In genomic region chr1:133307318-133307717, GRCm38 (mm10) we compare ENCODE assay signal across 11 mouse cellular contexts. TPM values are rescaled to one million over a fixed set of nuclear protein-coding genes. Genes with fewer than 3 reads are reported as not detected.
DNase-seq lines count a peak whose midpoint lies in the region; ATAC-seq and TF ChIP-seq lines count a peak whose summit lies in the region.
"Had no signal": no experiment of that assay in that cellular context is flagged by ENCODE, and none has a peak within 500 bp of the region (broad histone marks: within the 10 kb centered on the region; RNA-seq: fewer than 3 reads in every experiment).

No protein-coding gene starts in this region.

- no peak overlapping the region for H3K4me2 ChIP-seq in intestine, postnatal 0 days (replicated peaks; ENCODE audit: low read depth)
- no peak overlapping the region for H3K4me2 ChIP-seq in intestine, embryonic 15.5 days (replicated peaks)
- no peak overlapping the region for H3K4me2 ChIP-seq in forebrain, postnatal 0 days (ENCODE audit: low read depth)
- no peak overlapping the region for H3K4me2 ChIP-seq in lung, embryonic 16.5 days (ENCODE audit: low read depth, low read length)
- H3K4me2 ChIP-seq: embryonic facial prominence, embryonic 12.5 days had no signal

- 19% methylated on average over 6 of the region's 6 CpGs for WGBS in intestine, postnatal 0 days
- WGBS in intestine, embryonic 15.5 days, result 16% methylated on average over 6 of the region's 6 CpGs
- WGBS in forebrain, postnatal 0 days, result 8% methylated on average over 6 of the region's 6 CpGs
- 15% methylated on average over 6 of the region's 6 CpGs for WGBS in lung, embryonic 16.5 days

- no peaks in the 10 kb centered on the region for H3K27me3 ChIP-seq in intestine, postnatal 0 days (replicated peaks; ENCODE audit: control insufficient read depth, insufficient read depth, low read length)
- no peaks in the 10 kb centered on the region for H3K27me3 ChIP-seq in intestine, embryonic 15.5 days (replicated peaks)
- H3K27me3 ChIP-seq in ES-Bruce4 (ENCODE audit: control insufficient read depth, insufficient read depth, low read length, poor library complexity, severe bottlenecking), result no peaks in the 10 kb centered on the region
- H3K27me3 ChIP-seq in forebrain, postnatal 0 days (ENCODE audit: insufficient read depth, low read length), result no peaks in the 10 kb centered on the region
- H3K27me3 ChIP-seq in lung, embryonic 16.5 days (ENCODE audit: control insufficient read depth, insufficient read depth, low read depth, low read length), result no peaks in the 10 kb centered on the region
- H3K27me3 ChIP-seq: embryonic facial prominence, embryonic 12.5 days had no signal

- TF ChIP-seq CTCF in intestine, postnatal 0 days (IDR thresholded peaks at IDR 0.05; ENCODE audit: low read depth), result peak; percentile 81
- TF ChIP-seq CTCF in ES-Bruce4 (IDR thresholded peaks at IDR 0.05; ENCODE audit: low read depth, low read length), result peak; percentile 9
- peak; percentile 79 for TF ChIP-seq CTCF in forebrain, postnatal 0 days (IDR thresholded peaks at IDR 0.05; ENCODE audit: low read depth)

- ATAC-seq in intestine, postnatal 0 days, result no peak
- no peak for ATAC-seq in intestine, embryonic 15.5 days
- 0 out of 2 replicates have a peak, but pooled peaks have one; percentile 16 for ATAC-seq in forebrain, postnatal 0 days
- 0 out of 2 replicates have a peak, but pooled peaks have one; percentile 3 for ATAC-seq in lung, embryonic 16.5 days (ENCODE audit: low read depth)

- H3K4me3 ChIP-seq in intestine, postnatal 0 days (ENCODE audit: low read depth, low read length), result no peak overlapping the region
- no peak overlapping the region for H3K4me3 ChIP-seq in intestine, embryonic 15.5 days (replicated peaks)
- no peak overlapping the region for H3K4me3 ChIP-seq in ES-Bruce4 (ENCODE audit: low read depth, low read length)
- H3K4me3 ChIP-seq in forebrain, postnatal 0 days (ENCODE audit: low read depth, low read length), result no peak overlapping the region
- no peak overlapping the region for H3K4me3 ChIP-seq in lung, embryonic 16.5 days (ENCODE audit: low read length)
- H3K4me3 ChIP-seq: embryonic facial prominence, embryonic 12.5 days had no signal

- peaks cover 7% of the 10 kb centered on the region; the same call in 1 of the 2 replicates for H3K4me1 ChIP-seq in intestine, postnatal 0 days (replicated peaks; ENCODE audit: control insufficient read depth, insufficient read depth, low read length)
- H3K4me1 ChIP-seq in intestine, embryonic 15.5 days (replicated peaks), result peaks cover 5% of the 10 kb centered on the region; the same call in 1 of the 2 replicates
- no peaks in the 10 kb centered on the region for H3K4me1 ChIP-seq in ES-Bruce4 (ENCODE audit: control insufficient read depth, insufficient read depth, low read length)
- H3K4me1 ChIP-seq in forebrain, postnatal 0 days (ENCODE audit: insufficient read depth), result no peaks in the 10 kb centered on the region
- peaks cover 25% of the 10 kb centered on the region for H3K4me1 ChIP-seq in lung, embryonic 16.5 days (replicated peaks; ENCODE audit: control insufficient read depth, insufficient read depth, low read length)

- peak; percentile 56 for DNase-seq in c-Kit-positive CD71-positive TER-119-positive erythroid progenitor cells, embryonic 14.5 days (ENCODE audit: low spot score)
- peak; percentile 82 for DNase-seq in forebrain, postnatal 0 days
- peak; percentile 83 for DNase-seq in retina, postnatal 1 day
- DNase-seq in gastrocnemius, postnatal 25 days, result no peak

- peaks cover 2% of the 10 kb centered on the region; the same call in 1 of the 2 replicates for H3K36me3 ChIP-seq in intestine, postnatal 0 days (ENCODE audit: control insufficient read depth, insufficient read depth)
- H3K36me3 ChIP-seq in intestine, embryonic 15.5 days, result no peaks in the 10 kb centered on the region
- no peaks in the 10 kb centered on the region for H3K36me3 ChIP-seq in ES-Bruce4 (ENCODE audit: control insufficient read depth, insufficient read depth, low read length, poor library complexity, severe bottlenecking)
- no peaks in the 10 kb centered on the region; the same call in 1 of the 2 replicates for H3K36me3 ChIP-seq in forebrain, postnatal 0 days (ENCODE audit: insufficient read depth)
- no peaks in the 10 kb centered on the region for H3K36me3 ChIP-seq in lung, embryonic 16.5 days (ENCODE audit: control insufficient read depth, insufficient read depth, low read length)
- H3K36me3 ChIP-seq: embryonic facial prominence, embryonic 12.5 days had no signal

- no peak for TF ChIP-seq EP300 in ES-Bruce4 (IDR thresholded peaks at IDR 0.05; ENCODE audit: insufficient read depth, low read depth, low read length)

- H3K9ac ChIP-seq in intestine, postnatal 0 days (ENCODE audit: low read depth, low read length), result no peak overlapping the region
- H3K9ac ChIP-seq in intestine, embryonic 15.5 days, result no peak overlapping the region
- H3K9ac ChIP-seq in ES-Bruce4 (ENCODE audit: low read depth, poor library complexity, severe bottlenecking), result no peak overlapping the region
- H3K9ac ChIP-seq in forebrain, postnatal 0 days, result no peak overlapping the region
- no peak overlapping the region for H3K9ac ChIP-seq in lung, embryonic 16.5 days (ENCODE audit: low read length)
- H3K9ac ChIP-seq: embryonic facial prominence, embryonic 12.5 days had no signal

- TF ChIP-seq POLR2A in ES-Bruce4 (IDR thresholded peaks at IDR 0.05; ENCODE audit: insufficient read depth, low read length), result no peak

- no peaks in the 10 kb centered on the region for H3K9me3 ChIP-seq in intestine, postnatal 0 days (ENCODE audit: control insufficient read depth)
- no peaks in the 10 kb centered on the region for H3K9me3 ChIP-seq in intestine, embryonic 15.5 days
- no peaks in the 10 kb centered on the region for H3K9me3 ChIP-seq in ES-Bruce4 (replicated peaks; ENCODE audit: control insufficient read depth, insufficient read depth, low read length, poor library complexity, severe bottlenecking)
- no peaks in the 10 kb centered on the region for H3K9me3 ChIP-seq in forebrain, postnatal 0 days (ENCODE audit: low read length)
- no peaks in the 10 kb centered on the region for H3K9me3 ChIP-seq in lung, embryonic 16.5 days (ENCODE audit: control insufficient read depth, low read length)
- H3K9me3 ChIP-seq: embryonic facial prominence, embryonic 12.5 days had no signal

- no peak overlapping the region for H3K27ac ChIP-seq in intestine, postnatal 0 days (ENCODE audit: low read depth, low read length)
- no peak overlapping the region for H3K27ac ChIP-seq in intestine, embryonic 15.5 days
- H3K27ac ChIP-seq in ES-Bruce4 (ENCODE audit: insufficient read depth, low read length), result no peak overlapping the region
- no peak overlapping the region for H3K27ac ChIP-seq in forebrain, postnatal 0 days (ENCODE audit: low read depth, low read length)
- H3K27ac ChIP-seq in lung, embryonic 16.5 days (ENCODE audit: low read length), result no peak overlapping the region
- H3K27ac ChIP-seq: embryonic facial prominence, embryonic 12.5 days had no signal

RNA-seq across cellular contexts. Expression of gene Golt1a, which starts 2.3 kb away (rescaled TPM):
- 164 and 187 TPM in 2 replicates for polyA plus RNA-seq in intestine, postnatal 0 days (2015; fragmentation: Nextera tagmentation; extraction: Ambion mirVana)
- 18.2 and 23.8 TPM in 2 replicates for polyA plus RNA-seq in intestine, embryonic 15.5 days (2015; fragmentation: Nextera tagmentation; extraction: Ambion mirVana)
- not detected in 2 replicates for polyA plus RNA-seq in ES-Bruce4 (2011; ENCODE audit: insufficient read depth, insufficient read length, low read depth, missing spikeins)
- total RNA-seq in forebrain, postnatal 0 days (2014; rRNA removed), result 0.15 and 0.29 TPM in 2 replicates
- 0.19 TPM in 1 of 2 replicates, not detected in the other for polyA plus RNA-seq in forebrain, postnatal 0 days (2015; fragmentation: Nextera tagmentation; extraction: Ambion mirVana)
- 0.11 and 0.21 TPM in 2 replicates for polyA plus RNA-seq in lung, embryonic 16.5 days (2015; fragmentation: Nextera tagmentation; extraction: Ambion mirVana)
- total RNA-seq in gastrocnemius, postnatal 25 days (2021), result not detected
- polyA plus RNA-seq: embryonic facial prominence, embryonic 12.5 days had no signal

RNA-seq across cellular contexts. Expression of gene Kiss1, which starts 14.4 kb away (rescaled TPM):
- polyA plus RNA-seq in intestine, postnatal 0 days (2015; fragmentation: Nextera tagmentation; extraction: Ambion mirVana), result not detected in 2 replicates
- not detected in 2 replicates for polyA plus RNA-seq in intestine, embryonic 15.5 days (2015; fragmentation: Nextera tagmentation; extraction: Ambion mirVana)
- not detected in 2 replicates for polyA plus RNA-seq in ES-Bruce4 (2011; ENCODE audit: insufficient read depth, insufficient read length, low read depth, missing spikeins)
- total RNA-seq in forebrain, postnatal 0 days (2014; rRNA removed), result not detected in 2 replicates
- not detected in 2 replicates for polyA plus RNA-seq in forebrain, postnatal 0 days (2015; fragmentation: Nextera tagmentation; extraction: Ambion mirVana)
- polyA plus RNA-seq in lung, embryonic 16.5 days (2015; fragmentation: Nextera tagmentation; extraction: Ambion mirVana), result 8.0 and 9.9 TPM in 2 replicates
- total RNA-seq in gastrocnemius, postnatal 25 days (2021), result not detected
- total RNA-seq: left cerebral cortex, postnatal 10 days had no signal
- polyA plus RNA-seq: embryonic facial prominence, embryonic 12.5 days; stomach, embryonic 14.5 days had no signal

RNA-seq across cellular contexts. Expression of gene Ren1, which starts 43.0 kb away (rescaled TPM):
- 4.3 and 5.7 TPM in 2 replicates for polyA plus RNA-seq in intestine, postnatal 0 days (2015; fragmentation: Nextera tagmentation; extraction: Ambion mirVana)
- polyA plus RNA-seq in intestine, embryonic 15.5 days (2015; fragmentation: Nextera tagmentation; extraction: Ambion mirVana), result 2.7 and 8.5 TPM in 2 replicates
- not detected in 2 replicates for polyA plus RNA-seq in ES-Bruce4 (2011; ENCODE audit: insufficient read depth, insufficient read length, low read depth, missing spikeins)
- total RNA-seq in forebrain, postnatal 0 days (2014; rRNA removed), result 0.14 and 0.15 TPM in 2 replicates
- polyA plus RNA-seq in forebrain, postnatal 0 days (2015; fragmentation: Nextera tagmentation; extraction: Ambion mirVana), result 0.12 and 0.88 TPM in 2 replicates
- 0.78 and 1.3 TPM in 2 replicates for polyA plus RNA-seq in lung, embryonic 16.5 days (2015; fragmentation: Nextera tagmentation; extraction: Ambion mirVana)
- total RNA-seq in gastrocnemius, postnatal 25 days (2021), result not detected
- total RNA-seq: left cerebral cortex, postnatal 10 days had no signal

RNA-seq across cellular contexts. Expression of gene Etnk2, which starts 56.1 kb away (rescaled TPM):
- 6.0 and 6.2 TPM in 2 replicates for polyA plus RNA-seq in intestine, postnatal 0 days (2015; fragmentation: Nextera tagmentation; extraction: Ambion mirVana)
- polyA plus RNA-seq in intestine, embryonic 15.5 days (2015; fragmentation: Nextera tagmentation; extraction: Ambion mirVana), result 3.3 and 3.5 TPM in 2 replicates
- polyA plus RNA-seq in ES-Bruce4 (2011; ENCODE audit: insufficient read depth, insufficient read length, low read depth, missing spikeins), result 3.3 and 3.4 TPM in 2 replicates
- 15.5 and 25.3 TPM in 2 replicates for total RNA-seq in forebrain, postnatal 0 days (2014; rRNA removed)
- polyA plus RNA-seq in forebrain, postnatal 0 days (2015; fragmentation: Nextera tagmentation; extraction: Ambion mirVana), result 10.3 and 17.6 TPM in 2 replicates
- 2.9 and 3.4 TPM in 2 replicates for polyA plus RNA-seq in lung, embryonic 16.5 days (2015; fragmentation: Nextera tagmentation; extraction: Ambion mirVana)
- under 1 TPM in 1 of 2 experiments, not detected in 1; 0.13 TPM for total RNA-seq in gastrocnemius, postnatal 25 days (2021)

Comparison
In these comparisons a context has a peak if more than half of its experiments do, and no peak if none do; other contexts are left out.
1. ATAC-seq: peak in forebrain, postnatal 0 days (single experiment) and lung, embryonic 16.5 days (single experiment); none in intestine, postnatal 0 days (single experiment) and intestine, embryonic 15.5 days (single experiment).
2. CTCF ChIP-seq: peak in every context shown above with its lines; median percentile 81 in intestine, postnatal 0 days; 79 in forebrain, postnatal 0 days; 9 in ES-Bruce4.
3. RNA of gene Golt1a, which starts 2.3 kb away (polyA plus RNA-seq): 164 to 187 TPM in intestine, postnatal 0 days and 18.2 to 23.8 TPM in intestine, embryonic 15.5 days; 0.11 to 0.21 TPM in lung, embryonic 16.5 days, not detected in ES-Bruce4 and 0.19 TPM in forebrain, postnatal 0 days; every median in the first group is over 10 times any median in the second.